Mouse (Mus musculus) liver, embryonic 11.5 days (tissue): ENCODE data around the gene Cdk19. TPM values are rescaled to one million over a fixed set of nuclear protein-coding genes. Genes with fewer than 3 reads are reported as not detected.

Experiments
- ATAC-seq: fragments of 200-750 bp; cut with Nextera tagmentation; replicated peaks from 2 replicates; pipeline ENCODE4 v1.8.0; 2017; ENCODE audit warnings: moderate number of reproducible peaks, mild to moderate bottlenecking, moderate TSS enrichment, moderate library complexity; ENCODE audit not compliant: low FRiP score
- DNase-seq: peaks from one replicate; pipeline ENCODE4 v3.0.0-alpha.2; 2017; ENCODE audit warnings: low spot score
- H3K27ac ChIP-seq: fragments of 300-500 bp; sonication (generic); 2 replicates; pipeline ENCODE4 v1.5.1; 2014; ENCODE audit warnings: mild to moderate bottlenecking, low read depth, low read length, control low read depth
- H3K27me3 ChIP-seq: fragments of 300-500 bp; sonication (generic); replicated peaks from 2 replicates; pipeline ENCODE4 v1.6.1; 2014; ENCODE audit warnings: low read length, mixed read lengths; ENCODE audit not compliant: control insufficient read depth, insufficient read depth
- H3K36me3 ChIP-seq: fragments of 300-500 bp; sonication (generic); 2 replicates; pipeline ENCODE4 v1.6.1; 2014; ENCODE audit warnings: mild to moderate bottlenecking, low read length, moderate library complexity, mixed read lengths; ENCODE audit not compliant: control insufficient read depth, insufficient read depth
- H3K4me1 ChIP-seq: fragments of 300-500 bp; sonication (generic); replicated peaks from 2 replicates; pipeline ENCODE4 v1.6.1; 2014; ENCODE audit warnings: low read length, mixed read lengths; ENCODE audit not compliant: control insufficient read depth, insufficient read depth
- H3K4me2 ChIP-seq: fragments of 300-500 bp; sonication (generic); 2 replicates; pipeline ENCODE4 v1.6.1; 2014; ENCODE audit warnings: mild to moderate bottlenecking, control low read depth, moderate library complexity
- H3K4me3 ChIP-seq: fragments of 300-500 bp; sonication (generic); 2 replicates; pipeline ENCODE4 v1.5.1; 2014; ENCODE audit warnings: low read depth, low read length, control low read depth
- H3K9ac ChIP-seq: fragments of 300-500 bp; sonication (generic); 2 replicates; pipeline ENCODE4 v1.6.1; 2014; ENCODE audit warnings: low read depth, low read length, control low read depth
- H3K9me3 ChIP-seq: fragments of 300-500 bp; sonication (generic); 2 replicates; pipeline ENCODE4 v1.6.1; 2016; ENCODE audit warnings: low read length, inconsistent platforms, mixed read lengths; ENCODE audit not compliant: control insufficient read depth
- WGBS: fragments of 180-500 bp; shearing (Covaris S2); extraction: QIAGEN DNeasy Blood & Tissue Kit; methylation state at CpG from one replicate; pipeline ENCODE4 v1.1.7; 2014; 5-methylcytosine and 5-hydroxymethylcytosine counted together
- polyA plus RNA-seq: library from polyadenylated mRNA; unstranded; fragments of >200 nt; fragmentation: Nextera tagmentation; extraction: Ambion mirVana; gene quantifications from 2 replicates; pipeline ENCODE4 v1.2.1, GENCODE M21; 2014

Cdk19 gene
- polyA plus RNA-seq, 1 experiment from 2014 or later: 4.6 TPM

DNA sequence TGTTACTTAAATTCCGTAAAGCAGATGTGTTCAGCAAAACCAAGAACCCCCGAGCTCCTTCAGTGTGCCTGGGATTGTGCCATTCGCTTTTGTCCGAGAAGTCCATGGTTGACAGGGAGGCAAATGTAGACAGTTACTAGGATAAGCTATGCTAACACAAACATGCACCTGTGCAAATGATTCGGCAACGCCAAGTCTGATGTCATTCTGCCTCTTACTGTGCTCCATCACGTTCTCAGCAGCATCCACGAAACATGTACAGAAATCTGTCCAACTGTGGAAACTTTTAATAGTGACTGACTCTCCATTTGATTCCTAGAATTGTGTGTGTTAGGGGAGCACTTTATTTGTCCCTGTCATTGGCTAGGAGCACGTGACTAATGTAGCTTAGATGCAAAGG, 93.0 kb downstream of the Cdk19 start:
- no peak overlapping the region for H3K9ac ChIP-seq
- peaks cover 3% of the 10 kb centered on the region; the same call in 1 of the 2 replicates for H3K4me1 ChIP-seq
- H3K27ac ChIP-seq: no peak overlapping the region
- no peak overlapping the region for H3K4me2 ChIP-seq
- H3K9me3 ChIP-seq: no peaks in the 10 kb centered on the region
- no peaks in the 10 kb centered on the region for H3K27me3 ChIP-seq
- ATAC-seq (no peak), DNase-seq (no peak)
- 89% methylated on average over 9 of the region's 9 CpGs for WGBS
- no peaks in the 10 kb centered on the region for H3K36me3 ChIP-seq
- H3K4me3 ChIP-seq: no peak overlapping the region

DNA sequence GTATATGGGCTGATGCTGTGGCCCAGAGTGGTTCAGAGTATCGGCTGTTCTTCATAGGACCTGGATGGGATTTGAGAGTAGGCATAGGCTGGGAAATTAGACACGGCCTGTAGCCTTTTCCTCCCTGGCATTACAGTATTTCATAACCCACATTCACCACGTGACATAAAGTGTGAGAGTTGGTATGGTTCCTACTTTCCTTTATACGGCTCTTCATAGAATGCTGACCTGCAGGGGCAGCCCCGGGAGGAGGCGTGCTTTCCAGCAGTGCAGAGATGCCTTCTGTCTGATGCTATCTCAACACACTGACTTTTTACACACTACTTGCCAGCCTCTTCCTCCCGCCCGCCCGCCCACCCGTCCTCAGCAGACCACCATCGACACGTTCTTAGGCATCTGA, 96.0 kb downstream of the Cdk19 start:
- Histone ChIP-seq H3K9ac (no peak overlapping the region), H3K9me3 (no peaks in the 10 kb centered on the region), H3K27me3 (no peaks in the 10 kb centered on the region), H3K27ac (no peak overlapping the region), H3K36me3 (no peaks in the 10 kb centered on the region), H3K4me3 (no peak overlapping the region), H3K4me2 (no peak overlapping the region), H3K4me1 (no peaks in the 10 kb centered on the region; the same call in 1 of the 2 replicates)
- DNase-seq (no peak), ATAC-seq (no peak)
- WGBS: 60% methylated on average over 12 of the region's 12 CpGs

DNA sequence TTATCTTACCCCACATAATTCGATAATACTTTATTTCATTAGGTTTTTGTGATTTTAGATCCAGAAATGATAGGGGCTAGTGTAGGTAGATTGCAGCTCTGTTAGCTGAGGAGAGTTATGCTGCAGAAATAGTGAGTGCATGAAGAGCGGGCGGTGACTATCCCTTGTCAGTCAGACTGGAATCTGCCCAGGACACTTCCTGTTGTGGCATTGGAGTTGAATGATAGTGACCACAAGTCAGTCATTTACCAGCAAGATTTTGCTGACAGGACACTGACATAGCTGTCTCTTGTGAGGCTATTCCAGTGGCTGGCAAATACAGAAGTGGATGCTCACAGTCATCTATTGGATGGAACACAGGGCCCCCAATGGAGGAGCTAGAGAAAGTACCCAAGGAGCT, 97.8 kb downstream of the Cdk19 start:
- WGBS: 53% methylated on average over 3 of the region's 3 CpGs
- no peak for ATAC-seq

DNA sequence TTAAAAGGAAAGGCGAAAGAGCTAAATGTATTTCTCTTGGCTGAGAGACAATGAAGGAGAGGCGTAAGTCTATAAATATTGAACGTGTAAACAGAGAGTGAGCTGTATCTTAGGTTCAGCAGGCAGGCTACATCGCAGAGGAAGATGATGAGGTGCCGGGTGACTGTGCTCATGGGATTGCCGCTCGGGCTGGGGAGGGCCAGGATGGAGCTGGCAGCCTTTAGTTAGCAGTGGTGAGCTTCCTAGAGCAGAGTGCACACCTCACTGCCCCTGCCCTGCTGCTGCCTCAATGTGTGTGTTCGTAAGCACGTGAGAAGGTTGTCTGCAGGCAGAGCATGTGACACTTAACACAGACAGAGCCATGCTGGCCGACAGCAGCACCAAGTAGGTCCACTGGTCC, 101.4 kb downstream of the Cdk19 start:
- H3K9me3 ChIP-seq: no peaks in the 10 kb centered on the region
- no peaks in the 10 kb centered on the region for H3K36me3 ChIP-seq
- no peak overlapping the region for H3K4me3 ChIP-seq
- no peak overlapping the region for H3K9ac ChIP-seq
- 86% methylated on average over 10 of the region's 10 CpGs for WGBS
- no peaks in the 10 kb centered on the region; the same call in 1 of the 2 replicates for H3K4me1 ChIP-seq
- H3K27me3 ChIP-seq: no peaks in the 10 kb centered on the region
- ATAC-seq (no peak), DNase-seq (no peak)
- no peak overlapping the region for H3K27ac ChIP-seq
- no peak overlapping the region for H3K4me2 ChIP-seq

More for the DNA sequence above, 97.8 kb downstream of the Cdk19 start:
- H3K27me3 ChIP-seq: no peaks in the 10 kb centered on the region
- H3K4me2 ChIP-seq: no peak overlapping the region
- no peak overlapping the region for H3K9ac ChIP-seq
- no peaks in the 10 kb centered on the region; the same call in 1 of the 2 replicates for H3K4me1 ChIP-seq
- H3K9me3 ChIP-seq: no peaks in the 10 kb centered on the region
- H3K4me3 ChIP-seq: no peak overlapping the region
- H3K27ac ChIP-seq: no peak overlapping the region
- no peaks in the 10 kb centered on the region for H3K36me3 ChIP-seq
- no peak for DNase-seq

DNA sequence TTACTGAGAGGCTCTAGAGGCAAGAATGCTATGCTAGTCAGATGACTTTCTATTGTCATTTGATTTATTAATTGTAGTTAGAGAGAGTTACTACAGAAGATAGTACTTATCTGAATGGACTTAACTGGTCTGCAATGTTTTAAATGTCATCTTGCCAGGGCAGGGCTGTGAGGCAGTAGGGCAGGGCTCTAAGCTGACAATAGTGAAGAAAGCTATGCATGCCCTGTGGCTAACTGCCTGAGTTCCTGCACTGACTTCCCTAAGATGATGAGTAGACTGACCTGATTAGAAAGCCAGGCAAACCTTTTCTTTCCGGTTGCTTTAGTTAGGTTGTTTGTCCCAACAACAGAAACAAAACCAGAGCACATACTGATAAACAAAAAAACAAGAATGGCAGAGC, 102.7 kb downstream of the Cdk19 start:
- H3K4me1 ChIP-seq: no peaks in the 10 kb centered on the region; the same call in 1 of the 2 replicates
- WGBS: 62% methylated on average over 1 of the region's 1 CpGs
- H3K27ac ChIP-seq: no peak overlapping the region
- H3K4me2 ChIP-seq: no peak overlapping the region
- H3K4me3 ChIP-seq: no peak overlapping the region
- H3K9ac ChIP-seq: no peak overlapping the region
- no peaks in the 10 kb centered on the region for H3K9me3 ChIP-seq
- ATAC-seq (no peak), DNase-seq (no peak)
- H3K27me3 ChIP-seq: no peaks in the 10 kb centered on the region
- no peaks in the 10 kb centered on the region for H3K36me3 ChIP-seq

DNA sequence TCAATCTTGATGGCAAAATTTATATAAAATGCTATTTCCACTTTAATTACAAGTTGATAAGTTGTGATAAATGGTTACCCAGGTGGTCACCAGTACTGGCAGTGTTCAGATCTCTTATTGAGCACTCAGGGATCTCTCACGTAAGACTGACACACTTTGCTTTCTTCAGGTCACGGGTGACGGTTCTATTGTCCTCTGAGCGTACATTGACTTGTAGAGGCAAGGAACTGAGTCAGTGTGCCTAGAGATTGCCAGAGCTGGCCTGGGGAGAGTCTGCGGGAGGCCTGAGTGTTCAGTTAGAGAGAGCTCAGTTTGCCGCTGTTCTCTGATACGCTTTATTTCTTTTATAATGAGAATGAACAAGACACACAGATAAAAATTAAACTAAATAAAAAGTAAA, 104.0 kb downstream of the Cdk19 start:
- no peak overlapping the region for H3K4me2 ChIP-seq
- DNase-seq: no peak
- no peaks in the 10 kb centered on the region for H3K27me3 ChIP-seq
- no peaks in the 10 kb centered on the region for H3K9me3 ChIP-seq
- H3K27ac ChIP-seq: no peak overlapping the region
- H3K36me3 ChIP-seq: no peaks in the 10 kb centered on the region
- ATAC-seq: no peak
- 89% methylated on average over 7 of the region's 7 CpGs for WGBS
- H3K4me1 ChIP-seq: peaks cover 7% of the 10 kb centered on the region
- no peak overlapping the region for H3K9ac ChIP-seq
- H3K4me3 ChIP-seq: no peak overlapping the region

DNA sequence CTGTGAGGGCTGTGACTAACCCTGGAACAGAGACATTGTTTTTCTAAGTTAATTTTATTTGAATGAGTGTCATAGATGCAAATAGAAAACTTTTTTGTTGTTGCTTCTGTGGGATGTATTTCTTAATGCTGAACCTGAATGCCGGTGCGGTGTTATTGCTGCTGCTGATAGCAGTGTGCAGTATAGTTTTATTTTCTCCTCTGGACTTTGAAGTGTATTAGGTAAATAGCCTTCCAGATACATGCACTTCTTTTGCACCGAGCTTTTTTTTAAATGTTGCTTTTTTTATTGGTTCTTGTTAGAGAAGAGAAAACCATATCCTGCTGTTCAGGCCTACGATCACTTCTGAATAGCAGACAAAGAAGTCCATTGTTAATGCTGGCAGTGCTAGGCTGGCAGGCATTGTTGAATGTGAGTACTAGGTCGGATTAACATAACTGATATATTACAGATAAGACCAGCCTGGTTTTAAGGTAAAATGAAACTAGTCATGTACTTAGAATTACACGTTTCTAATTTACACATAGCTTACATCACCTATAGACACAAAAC, 104.5 kb downstream of the Cdk19 start:
- Histone ChIP-seq H3K4me1 (peaks cover 7% of the 10 kb centered on the region), H3K9ac (no peak overlapping the region), H3K4me3 (no peak overlapping the region), H3K36me3 (no peaks in the 10 kb centered on the region), H3K27me3 (no peaks in the 10 kb centered on the region), H3K9me3 (no peaks in the 10 kb centered on the region), H3K4me2 (no peak overlapping the region), H3K27ac (no peak overlapping the region)
- no peak for DNase-seq
- 81% methylated on average over 6 of the region's 6 CpGs for WGBS
- no peak for ATAC-seq

DNA sequence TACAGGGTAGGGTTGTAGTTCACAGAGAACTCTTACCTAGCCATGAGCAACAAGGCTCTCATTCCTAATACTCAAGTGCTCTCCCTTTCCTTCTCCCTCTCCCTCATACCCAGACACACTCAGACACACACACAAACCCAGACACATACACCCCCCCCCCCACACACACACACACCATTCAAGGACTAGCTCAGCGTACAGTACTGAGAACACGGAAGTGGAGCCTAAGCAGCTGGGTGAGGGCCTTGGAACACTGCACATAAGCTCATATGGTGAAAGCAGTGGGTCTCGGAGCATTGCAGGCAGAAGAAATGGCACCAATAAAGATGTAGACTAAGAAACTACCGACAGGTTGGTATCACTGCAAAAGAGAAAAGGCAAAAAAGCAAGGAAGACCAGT, 105.2 kb downstream of the Cdk19 start:
- ATAC-seq: no peak
- no peaks in the 10 kb centered on the region for H3K36me3 ChIP-seq
- H3K9ac ChIP-seq: no peak overlapping the region
- H3K27me3 ChIP-seq: no peaks in the 10 kb centered on the region
- H3K4me3 ChIP-seq: no peak overlapping the region
- WGBS: 87% methylated on average over 4 of the region's 4 CpGs
- H3K4me1 ChIP-seq: peaks cover 7% of the 10 kb centered on the region
- H3K27ac ChIP-seq: no peak overlapping the region
- H3K9me3 ChIP-seq: no peaks in the 10 kb centered on the region
- H3K4me2 ChIP-seq: no peak overlapping the region
- no peak for DNase-seq

DNA sequence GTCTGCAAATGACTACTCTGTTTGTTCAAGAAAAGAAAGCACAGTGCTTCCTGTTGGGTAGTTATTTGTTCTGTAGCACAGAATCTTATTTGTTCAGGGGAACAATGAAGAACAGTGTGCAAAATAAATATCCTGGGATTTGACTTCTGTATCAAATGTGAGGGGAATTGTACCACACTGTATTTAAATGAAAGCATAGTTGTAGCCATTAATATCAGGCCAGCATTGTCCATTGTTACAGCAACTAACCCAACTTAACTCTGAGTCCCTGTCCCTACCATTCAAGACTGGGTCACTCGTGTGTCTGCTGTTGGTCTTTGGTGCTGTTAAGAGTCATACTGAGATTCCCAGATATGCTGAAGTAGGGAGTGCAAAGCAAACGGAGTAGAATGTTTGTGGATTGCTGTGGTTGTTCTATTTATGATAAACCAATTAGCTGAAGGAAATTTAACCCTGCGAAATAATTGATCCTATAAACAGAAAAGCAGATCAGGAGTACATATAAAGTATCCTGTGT, 106.8 kb downstream of the Cdk19 start:
- peaks cover 7% of the 10 kb centered on the region; the same call in 1 of the 2 replicates for H3K4me1 ChIP-seq
- no peak for DNase-seq
- H3K9me3 ChIP-seq: no peaks in the 10 kb centered on the region
- H3K9ac ChIP-seq: no peak overlapping the region
- no peak overlapping the region for H3K27ac ChIP-seq
- 57% methylated on average over 3 of the region's 3 CpGs for WGBS
- ATAC-seq: no peak
- no peak overlapping the region for H3K4me3 ChIP-seq
- H3K36me3 ChIP-seq: no peaks in the 10 kb centered on the region
- no peaks in the 10 kb centered on the region for H3K27me3 ChIP-seq
- no peak overlapping the region for H3K4me2 ChIP-seq
